Comparison of ENCODE assay signal across 20 mouse cellular contexts in the genomic region with DNA sequence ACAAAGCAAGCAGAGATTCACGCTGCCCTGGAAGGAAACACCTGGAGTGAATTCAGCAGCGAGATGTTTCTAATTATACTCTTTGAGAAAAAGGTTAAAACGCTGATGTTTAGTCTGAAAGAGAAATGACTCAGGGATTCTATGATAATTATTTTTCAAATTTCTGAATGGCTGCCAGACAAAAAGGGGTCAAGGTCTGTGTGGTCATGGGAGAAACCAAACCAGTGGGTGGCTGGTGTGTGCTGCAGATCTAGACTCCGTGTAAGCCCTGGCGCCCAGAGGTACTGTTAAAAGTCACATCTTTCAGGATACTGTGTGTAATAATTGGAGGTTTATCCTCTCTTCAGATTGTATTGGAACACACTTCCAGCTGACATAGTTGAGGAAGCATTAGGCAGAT. TPM values are rescaled to one million over a fixed set of nuclear protein-coding genes. Genes with fewer than 3 reads are reported as not detected.
DNase-seq lines count a peak whose midpoint lies in the region; ATAC-seq lines count a peak whose summit lies in the region.
"Had no signal": no experiment of that assay in that cellular context is flagged by ENCODE, and none has a peak within 500 bp of the region (broad histone marks: within the 10 kb centered on the region; RNA-seq: fewer than 3 reads in every experiment).

No protein-coding gene starts in this region.

- H3K4me1 ChIP-seq in intestine, embryonic 14.5 days (replicated peaks; ENCODE audit: control insufficient read depth, insufficient read depth, low read length) = no peaks in the 10 kb centered on the region
- H3K4me1 ChIP-seq in intestine, embryonic 15.5 days (replicated peaks) = no peaks in the 10 kb centered on the region
- H3K4me1 ChIP-seq: heart, embryonic 15.5 days; hindbrain, embryonic 13.5 days had no signal

- H3K27me3 ChIP-seq in intestine, embryonic 14.5 days (replicated peaks; ENCODE audit: control insufficient read depth, insufficient read depth, low read length) = no peaks in the 10 kb centered on the region
- no peaks in the 10 kb centered on the region for H3K27me3 ChIP-seq in intestine, embryonic 15.5 days (replicated peaks)
- H3K27me3 ChIP-seq: heart, embryonic 15.5 days; hindbrain, embryonic 13.5 days had no signal

- H3K4me2 ChIP-seq in intestine, embryonic 14.5 days (ENCODE audit: low read length) = no peak overlapping the region
- H3K4me2 ChIP-seq in intestine, embryonic 15.5 days (replicated peaks) = no peak overlapping the region
- H3K4me2 ChIP-seq: heart, embryonic 11.5 days; heart, embryonic 15.5 days; hindbrain, embryonic 13.5 days had no signal

- peak; percentile 23 for DNase-seq in intestine, embryonic 14.5 days (ENCODE audit: low spot score)
- DNase-seq in adrenal gland, adult 8-10 months = peak; percentile 24
- peak; percentile 29 for DNase-seq in adrenal gland, postnatal 25 days
- DNase-seq in thymus, postnatal 4 days = no peak
- DNase-seq: cerebellum, adult 11 months; cerebellum, adult 9-10 months; cerebellum, postnatal 25 days; gastrocnemius, postnatal 14 days; heart, adult 2 months; heart, postnatal 14 days; kidney, adult 8-10 months had no signal

- no peak overlapping the region for H3K4me3 ChIP-seq in intestine, embryonic 14.5 days (ENCODE audit: low read depth, low read length)
- no peak overlapping the region for H3K4me3 ChIP-seq in intestine, embryonic 15.5 days (replicated peaks)
- H3K4me3 ChIP-seq: forebrain, embryonic 10.5 days; heart, adult 2 months; heart, embryonic 15.5 days; hindbrain, embryonic 13.5 days had no signal

- no peaks in the 10 kb centered on the region for H3K36me3 ChIP-seq in intestine, embryonic 14.5 days (ENCODE audit: control insufficient read depth, insufficient read depth, low read length)
- no peaks in the 10 kb centered on the region for H3K36me3 ChIP-seq in intestine, embryonic 15.5 days
- H3K36me3 ChIP-seq: forebrain, embryonic 10.5 days; heart, embryonic 15.5 days; hindbrain, embryonic 13.5 days had no signal

- H3K9ac ChIP-seq in intestine, embryonic 14.5 days (ENCODE audit: low read length) = no peak overlapping the region
- H3K9ac ChIP-seq in intestine, embryonic 15.5 days = no peak overlapping the region
- H3K9ac ChIP-seq: heart, embryonic 15.5 days; hindbrain, embryonic 13.5 days had no signal

- 0 out of 2 replicates have a peak, but pooled peaks cover 2% of the 10 kb centered on the region for H3K9me3 ChIP-seq in intestine, embryonic 14.5 days (ENCODE audit: control insufficient read depth, low read length)
- H3K9me3 ChIP-seq in intestine, embryonic 15.5 days = no peaks in the 10 kb centered on the region
- H3K9me3 ChIP-seq: forebrain, embryonic 10.5 days; heart, embryonic 15.5 days had no signal

- WGBS in intestine, embryonic 14.5 days = 68% methylated on average over 5 of the region's 5 CpGs
- 71% methylated on average over 5 of the region's 5 CpGs for WGBS in intestine, embryonic 15.5 days

- no peak for ATAC-seq in intestine, embryonic 14.5 days (replicated peaks; ENCODE audit: low FRiP score, low TSS enrichment, low read depth)
- ATAC-seq in intestine, embryonic 15.5 days = no peak
- ATAC-seq in erythroid progenitor cell, adult 5-6 weeks (replicated peaks; ENCODE audit: low FRiP score, poor library complexity, severe bottlenecking) = no peak
- ATAC-seq: forebrain, embryonic 16.5 days; intestine, postnatal 0 days had no signal

- no peak overlapping the region for H3K27ac ChIP-seq in intestine, embryonic 14.5 days (ENCODE audit: low read depth)
- no peak overlapping the region for H3K27ac ChIP-seq in intestine, embryonic 15.5 days
- H3K27ac ChIP-seq: forebrain, embryonic 10.5 days; heart, adult 2 months; heart, embryonic 15.5 days; hindbrain, embryonic 13.5 days had no signal

RNA-seq across cellular contexts. Expression of a gene that starts 18.8 kb away (rescaled TPM):
- polyA plus RNA-seq in intestine, embryonic 14.5 days (2014; fragmentation: Nextera tagmentation; extraction: Ambion mirVana) = 3.3 and 4.2 TPM in 2 replicates
- 1.9 and 2.3 TPM in 2 replicates for polyA plus RNA-seq in intestine, embryonic 15.5 days (2015; fragmentation: Nextera tagmentation; extraction: Ambion mirVana)
- 10 to 100 TPM; 12.0 to 15.9 (median 14.8) TPM for total RNA-seq in adrenal gland, adult 8-10 months (2022)
- total RNA-seq in adrenal gland, postnatal 25 days (2021) = 8.8 and 12.8 TPM in 2 replicates
- 7.6 and 13.0 TPM in 2 replicates for total RNA-seq in erythroid progenitor cell, adult 5-6 weeks (2015; ENCODE audit: low replicate concordance)
- 5.4 and 8.8 TPM in 2 replicates for total RNA-seq in erythroid progenitor cell, adult 5-6 weeks (2017; ENCODE audit: low replicate concordance)
- total RNA-seq: hematopoietic stem cell, adult 5-6 weeks had no signal
